Mouse (Mus musculus): Measurements from ENCODE around the gene Fam208b.

DNA sequence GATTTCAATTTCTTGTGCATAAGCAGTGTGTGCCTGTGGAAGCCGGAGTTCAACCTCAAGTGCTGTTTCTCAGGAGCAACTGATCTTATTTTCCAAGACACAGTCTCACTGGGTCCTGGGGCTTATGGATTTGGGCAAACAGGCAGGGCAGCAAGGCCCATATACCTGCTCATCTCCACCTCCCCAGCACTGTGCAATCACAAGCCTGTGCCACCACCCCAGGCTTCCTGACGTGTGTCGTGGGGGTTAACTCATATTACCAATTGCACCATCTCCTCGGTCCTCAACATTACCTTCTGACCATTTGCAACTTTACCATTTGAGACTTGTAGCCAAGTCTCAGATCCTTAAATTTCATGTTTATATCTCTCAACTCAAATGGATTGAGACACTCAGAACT, 76.8 kb downstream of the Fam208b start:
- TF ChIP-seq CTCF (IDR thresholded peaks at IDR 0.05; ENCODE audit: borderline replicate concordance, extremely low read depth, insufficient read depth, insufficient read length) (no peak), POLR2A (IDR thresholded peaks at IDR 0.05; ENCODE audit: borderline replicate concordance, extremely low read depth, insufficient read depth, insufficient read length, poor library complexity, severe bottlenecking) (no peak)
